ENCODE assay signal across 13 mouse cellular contexts in the genomic region with DNA sequence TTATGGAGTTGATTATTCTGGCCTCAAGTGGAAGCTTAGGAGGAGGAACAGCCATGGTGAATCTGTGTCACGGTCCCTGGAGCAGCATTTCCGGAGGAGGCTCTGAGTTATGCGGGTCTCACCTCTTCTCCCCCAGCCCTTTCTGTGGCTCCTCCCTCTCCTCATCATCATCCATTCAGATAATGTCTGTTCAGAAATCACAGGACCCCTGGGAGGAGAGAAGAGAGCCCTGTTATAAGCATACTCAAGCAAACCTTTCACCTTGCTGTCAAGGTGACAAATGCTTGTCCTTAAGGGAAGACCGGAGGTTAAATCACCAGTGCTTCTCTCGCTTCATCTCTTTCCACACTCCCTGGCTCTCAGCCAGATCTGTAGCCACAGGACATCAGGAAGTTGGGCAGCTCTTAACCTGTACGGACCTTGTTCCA.
DNase-seq lines count a peak whose midpoint lies in the region; ATAC-seq and TF ChIP-seq lines count a peak whose summit lies in the region.
"Had no signal": no experiment of that assay in that cellular context is flagged by ENCODE, and none has a peak within 500 bp of the region (broad histone marks: within the 10 kb centered on the region; RNA-seq: fewer than 3 reads in every experiment).

No protein-coding gene starts in this region.

- no peak overlapping the region for H3K4me3 ChIP-seq in heart, embryonic 10.5 days
- H3K4me3 ChIP-seq in heart, adult 2 months: no peak overlapping the region
- no peak overlapping the region for H3K4me3 ChIP-seq in midbrain, postnatal 0 days (ENCODE audit: low read depth, low read length)
- H3K4me3 ChIP-seq in midbrain, embryonic 11.5 days (ENCODE audit: low read depth, low read length): no peak overlapping the region
- H3K4me3 ChIP-seq in neural tube, embryonic 13.5 days: no peak overlapping the region

- peak; percentile 68 for DNase-seq in heart, embryonic 10.5 days (ENCODE audit: low spot score)
- no peak for DNase-seq in heart, adult 2 months
- peak; percentile 47 for DNase-seq in midbrain, postnatal 0 days (ENCODE audit: low spot score)
- DNase-seq in midbrain, embryonic 11.5 days (ENCODE audit: low spot score, missing footprints): no peak
- peak; percentile 11 for DNase-seq in fat pad, adult 2 months (ENCODE audit: extremely low read depth, low read depth, low spot score)
- no peak for DNase-seq in frontal cortex, postnatal 36 days (ENCODE audit: low spot score in 2 of 2)
- DNase-seq in thymus, postnatal 25 days: no peak
- DNase-seq: lung, postnatal 10 days; spleen, adult 18-20 months; thymus, postnatal 4 days had no signal

- TF ChIP-seq CTCF in heart, adult 2 months (IDR thresholded peaks at IDR 0.05): no peak
- TF ChIP-seq CTCF in midbrain, postnatal 0 days (IDR thresholded peaks at IDR 0.05): no peak

- H3K9ac ChIP-seq in heart, adult 2 months (ENCODE audit: low read depth, low read length): no peak overlapping the region
- H3K9ac ChIP-seq in midbrain, postnatal 0 days (replicated peaks; ENCODE audit: low read length, poor library complexity, severe bottlenecking): no peak overlapping the region
- no peak overlapping the region for H3K9ac ChIP-seq in midbrain, embryonic 11.5 days (ENCODE audit: low read length)
- H3K9ac ChIP-seq in neural tube, embryonic 13.5 days: no peak overlapping the region

- intact Hi-C loops in heart, adult 2 months (cut with DNase I): no loop called here

- no peaks in the 10 kb centered on the region for H3K27me3 ChIP-seq in heart, embryonic 10.5 days (ENCODE audit: insufficient read depth, poor library complexity, severe bottlenecking)
- no peaks in the 10 kb centered on the region for H3K27me3 ChIP-seq in heart, adult 2 months (ENCODE audit: control insufficient read depth, insufficient read depth, low read length)
- no peaks in the 10 kb centered on the region for H3K27me3 ChIP-seq in midbrain, postnatal 0 days (ENCODE audit: insufficient read depth, low read length)
- H3K27me3 ChIP-seq in midbrain, embryonic 11.5 days (ENCODE audit: control insufficient read depth, insufficient read depth, low read length): no peaks in the 10 kb centered on the region
- no peaks in the 10 kb centered on the region for H3K27me3 ChIP-seq in neural tube, embryonic 13.5 days

- 47% methylated on average over 6 of the region's 6 CpGs for WGBS in heart, embryonic 10.5 days
- 47% methylated on average over 6 of the region's 6 CpGs for WGBS in heart, adult 2 months
- WGBS in midbrain, postnatal 0 days: 52% methylated on average over 6 of the region's 6 CpGs
- 73% methylated on average over 6 of the region's 6 CpGs for WGBS in midbrain, embryonic 11.5 days
- 17% methylated on average over 6 of the region's 6 CpGs for WGBS in neural tube, embryonic 13.5 days

- no peak for TF ChIP-seq EP300 in heart, adult 2 months (IDR thresholded peaks at IDR 0.05; ENCODE audit: insufficient read depth, low read depth, low read length)

- H3K9me3 ChIP-seq in heart, embryonic 10.5 days: no peaks in the 10 kb centered on the region
- H3K9me3 ChIP-seq in midbrain, postnatal 0 days (ENCODE audit: low read length): no peaks in the 10 kb centered on the region
- H3K9me3 ChIP-seq in midbrain, embryonic 11.5 days (ENCODE audit: control insufficient read depth, low read length): no peaks in the 10 kb centered on the region
- no peaks in the 10 kb centered on the region for H3K9me3 ChIP-seq in neural tube, embryonic 13.5 days

- H3K4me1 ChIP-seq in heart, embryonic 10.5 days: peaks cover 29% of the 10 kb centered on the region
- no peaks in the 10 kb centered on the region for H3K4me1 ChIP-seq in heart, adult 2 months (ENCODE audit: control insufficient read depth, insufficient read depth, low read length)
- no peaks in the 10 kb centered on the region for H3K4me1 ChIP-seq in midbrain, postnatal 0 days (ENCODE audit: insufficient read depth, low read length)
- no peaks in the 10 kb centered on the region for H3K4me1 ChIP-seq in midbrain, embryonic 11.5 days (ENCODE audit: control insufficient read depth, insufficient read depth, low read length)
- H3K4me1 ChIP-seq in neural tube, embryonic 13.5 days (replicated peaks): peaks cover 29% of the 10 kb centered on the region

- TF ChIP-seq POLR2A in heart, adult 2 months (IDR thresholded peaks at IDR 0.05; ENCODE audit: insufficient read depth, low read depth, low read length): no peak

- no peak overlapping the region for H3K4me2 ChIP-seq in midbrain, postnatal 0 days (ENCODE audit: low read depth, low read length, poor library complexity, severe bottlenecking)
- H3K4me2 ChIP-seq in midbrain, embryonic 11.5 days: no peak overlapping the region
- H3K4me2 ChIP-seq in neural tube, embryonic 13.5 days: peak overlapping the region; percentile 30

- no peaks in the 10 kb centered on the region for H3K79me2 ChIP-seq in heart, adult 2 months (replicated peaks; ENCODE audit: control insufficient read depth, insufficient read depth, low read length)

- no peaks in the 10 kb centered on the region for H3K36me3 ChIP-seq in heart, embryonic 10.5 days
- no peaks in the 10 kb centered on the region for H3K36me3 ChIP-seq in heart, adult 2 months (ENCODE audit: control insufficient read depth, insufficient read depth, low read length)
- no peaks in the 10 kb centered on the region for H3K36me3 ChIP-seq in midbrain, postnatal 0 days (ENCODE audit: insufficient read depth, low read length)
- no peaks in the 10 kb centered on the region for H3K36me3 ChIP-seq in midbrain, embryonic 11.5 days (ENCODE audit: control insufficient read depth, insufficient read depth, low read length)
- no peaks in the 10 kb centered on the region for H3K36me3 ChIP-seq in neural tube, embryonic 13.5 days

- H3K27ac ChIP-seq in heart, embryonic 10.5 days: no peak overlapping the region
- no peak overlapping the region for H3K27ac ChIP-seq in heart, adult 2 months
- H3K27ac ChIP-seq in midbrain, postnatal 0 days (ENCODE audit: low read depth, low read length): no peak overlapping the region
- no peak overlapping the region for H3K27ac ChIP-seq in midbrain, embryonic 11.5 days (ENCODE audit: low read depth, low read length)
- peak overlapping the region; percentile 52 for H3K27ac ChIP-seq in neural tube, embryonic 13.5 days (replicated peaks)

- ATAC-seq in midbrain, postnatal 0 days (ENCODE audit: low FRiP score): no peak
- no peak for ATAC-seq in midbrain, embryonic 11.5 days (ENCODE audit: low FRiP score)
- peak; percentile 76 for ATAC-seq in neural tube, embryonic 13.5 days (ENCODE audit: low read depth)
- ATAC-seq: CD4-positive, CD25-positive, alpha-beta regulatory T cell, adult 4 months; inflammation-experienced regulatory T-cells, adult 6 months had no signal

Comparison
In these comparisons a context has a peak if more than half of its experiments do, and no peak if none do; other contexts are left out.
1. DNase-seq: peak in heart, embryonic 10.5 days (single experiment), midbrain, postnatal 0 days (single experiment) and fat pad, adult 2 months (single experiment); none in heart, adult 2 months (0 of 2), midbrain, embryonic 11.5 days (single experiment), frontal cortex, postnatal 36 days (0 of 2) and thymus, postnatal 25 days (single experiment).